Mouse (Mus musculus) hindbrain, postnatal 0 days (tissue): ENCODE measurements around the gene Nrn1. TPM values are rescaled to one million over a fixed set of nuclear protein-coding genes. Genes with fewer than 3 reads are reported as not detected.
A peak's percentile ranks its signal among the peaks of the same experiment; 100 is the strongest.

Experiments
- ATAC-seq: fragments of 200-750 bp; cut with Nextera tagmentation; 2 replicates; pipeline ENCODE4 v1.8.0; 2017; ENCODE audit warnings: mild to moderate bottlenecking, moderate TSS enrichment, moderate library complexity
- DNase-seq: peaks from one replicate; pipeline ENCODE4 v3.0.0-alpha.2; 2015; ENCODE audit warnings: low spot score
- H3K27ac ChIP-seq: fragments of 300-500 bp; sonication (generic); 2 replicates; pipeline ENCODE4 v1.5.1; 2014; ENCODE audit warnings: mild to moderate bottlenecking
- H3K27me3 ChIP-seq: fragments of 300-500 bp; sonication (generic); 2 replicates; pipeline ENCODE4 v1.6.1; 2014; ENCODE audit warnings: low read length, mixed read lengths; ENCODE audit not compliant: insufficient read depth
- H3K36me3 ChIP-seq: fragments of 300-500 bp; sonication (generic); 2 replicates; pipeline ENCODE4 v1.6.1; 2014; ENCODE audit warnings: low read length, mixed read lengths; ENCODE audit not compliant: insufficient read depth
- H3K4me1 ChIP-seq: fragments of 300-500 bp; sonication (generic); 2 replicates; pipeline ENCODE4 v1.6.1; 2014; ENCODE audit warnings: antibody characterized with exemption, low read length, mixed read lengths; ENCODE audit not compliant: insufficient read depth
- H3K4me2 ChIP-seq: fragments of 300-500 bp; sonication (generic); 2 replicates; pipeline ENCODE4 v1.6.1; 2014; ENCODE audit warnings: low read depth, mild to moderate bottlenecking, low read length, moderate library complexity, mixed read lengths
- H3K4me3 ChIP-seq: fragments of 300-500 bp; sonication (generic); 2 replicates; pipeline ENCODE4 v1.5.1; 2014; ENCODE audit warnings: low read length
- H3K9ac ChIP-seq: fragments of 300-500 bp; sonication (generic); replicated peaks from 2 replicates; pipeline ENCODE4 v1.6.1; 2014; ENCODE audit warnings: mild to moderate bottlenecking, low read length, moderate library complexity, mixed read lengths
- H3K9me3 ChIP-seq: fragments of 300-500 bp; sonication (generic); 2 replicates; pipeline ENCODE4 v1.6.1; 2016; ENCODE audit warnings: low read length, mixed read lengths
- CTCF ChIP-seq: IDR thresholded peaks from 2 replicates; pipeline ENCODE4 v1.5.1; 2016; ENCODE audit warnings: antibody characterized with exemption, control low read depth, low read depth
- WGBS: fragments of 180-500 bp; shearing (Covaris S2); extraction: QIAGEN DNeasy Blood & Tissue Kit; methylation state at CpG from one replicate; pipeline ENCODE4 v1.1.7; 2014; 5-methylcytosine and 5-hydroxymethylcytosine counted together
- polyA plus RNA-seq: library from polyadenylated mRNA; unstranded; fragments of >200 nt; fragmentation: Nextera tagmentation; extraction: Ambion mirVana; gene quantifications from 2 replicates; pipeline ENCODE4 v1.2.1, GENCODE M21; 2015
- total RNA-seq: library from RNA; depleted of rRNA; stranded (reverse); fragments of >200 nt; gene quantifications from 2 replicates; pipeline ENCODE4 v1.2.3, GENCODE M21; 2014

The Nrn1 gene
- total and polyA plus RNA-seq, 2 experiments from 2014 or later: 73.8 to 125 TPM

GRCm38 (mm10) chr13:36735901-36736618 is 1.1 kb upstream of the Nrn1 start:
- under 1% methylated on average over 37 of the region's 39 CpGs for WGBS
- peak; percentile 91 for ATAC-seq

GRCm38 (mm10) chr13:36733989-36734690 is 791 bp downstream of the Nrn1 start:
- peak overlapping the region; percentile 63 for H3K9ac ChIP-seq
- H3K36me3 ChIP-seq: no peaks in the 10 kb centered on the region
- peaks cover 15% of the 10 kb centered on the region for H3K27me3 ChIP-seq
- H3K9me3 ChIP-seq: no peaks in the 10 kb centered on the region
- H3K27ac ChIP-seq: peak overlapping the region; percentile 92
- TF ChIP-seq CTCF: no peak
- peak overlapping the region; percentile 47 for H3K4me3 ChIP-seq
- ATAC-seq (peak; percentile 24; the same call in 1 of the 2 replicates), DNase-seq (peak; percentile 57)
- 2% methylated on average over 26 of the region's 26 CpGs for WGBS
- H3K4me1 ChIP-seq: no peaks in the 10 kb centered on the region
- peak overlapping the region; percentile 59 for H3K4me2 ChIP-seq

More at GRCm38 (mm10) chr13:36735901-36736618, 1.1 kb upstream of the Nrn1 start:
- H3K4me1 ChIP-seq: no peaks in the 10 kb centered on the region
- H3K4me2 ChIP-seq: peak overlapping the region; percentile 59
- H3K36me3 ChIP-seq: no peaks in the 10 kb centered on the region
- H3K4me3 ChIP-seq: peak overlapping the region; percentile 47
- H3K27ac ChIP-seq: peak overlapping the region; percentile 92
- no peaks in the 10 kb centered on the region for H3K9me3 ChIP-seq
- peak; percentile 91 for DNase-seq
- peak overlapping the region; percentile 63 for H3K9ac ChIP-seq
- 0 out of 2 replicates have a peak, but pooled peaks cover 4% of the 10 kb centered on the region for H3K27me3 ChIP-seq
- no peak for TF ChIP-seq CTCF

GRCm38 (mm10) chr13:36733566-36733965 is 1.4 kb downstream of the Nrn1 start:
- ATAC-seq: no peak
- peaks cover 21% of the 10 kb centered on the region for H3K27me3 ChIP-seq

GRCm38 (mm10) chr13:36732891-36733490 is 1.9 kb downstream of the Nrn1 start:
- H3K4me2 ChIP-seq: peak overlapping the region; percentile 59
- H3K27ac ChIP-seq: peak overlapping the region; percentile 92
- H3K36me3 ChIP-seq: no peaks in the 10 kb centered on the region
- WGBS: 4% methylated on average over 6 of the region's 6 CpGs
- no peak for TF ChIP-seq CTCF
- DNase-seq: peak; percentile 27
- peak overlapping the region; percentile 47 for H3K4me3 ChIP-seq
- H3K27me3 ChIP-seq: peaks cover 26% of the 10 kb centered on the region
- ATAC-seq: no peak
- H3K4me1 ChIP-seq: no peaks in the 10 kb centered on the region
- H3K9ac ChIP-seq: peak overlapping the region; percentile 63
- no peaks in the 10 kb centered on the region for H3K9me3 ChIP-seq

More at GRCm38 (mm10) chr13:36733566-36733965, 1.4 kb downstream of the Nrn1 start:
- no peaks in the 10 kb centered on the region for H3K4me1 ChIP-seq
- H3K36me3 ChIP-seq: no peaks in the 10 kb centered on the region
- H3K9ac ChIP-seq: peak overlapping the region; percentile 63
- peak; percentile 57 for DNase-seq
- H3K27ac ChIP-seq: peak overlapping the region; percentile 92
- H3K4me3 ChIP-seq: peak overlapping the region; percentile 47
- WGBS: 3% methylated on average over 10 of the region's 10 CpGs
- H3K4me2 ChIP-seq: peak overlapping the region; percentile 59
- H3K9me3 ChIP-seq: no peaks in the 10 kb centered on the region
- TF ChIP-seq CTCF: no peak

- TF ChIP-seq CTCF: no peak
- H3K4me3 ChIP-seq: peak overlapping the region; percentile 47
Measured at GRCm38 (mm10) chr13:36731931-36732461, 2.9 kb downstream of the Nrn1 start.

GRCm38 (mm10) chr13:36731016-36731930 is 3.7 kb downstream of the Nrn1 start:
- Histone ChIP-seq H3K27me3 (peaks cover 26% of the 10 kb centered on the region), H3K9ac (peak overlapping the region; percentile 63), H3K4me1 (no peaks in the 10 kb centered on the region), H3K27ac (peak overlapping the region; percentile 92), H3K4me2 (peak overlapping the region; percentile 59), H3K36me3 (no peaks in the 10 kb centered on the region), H3K4me3 (peak overlapping the region; percentile 47), H3K9me3 (no peaks in the 10 kb centered on the region)
- ATAC-seq (no peak), DNase-seq (peak; percentile 65)
- no peak for TF ChIP-seq CTCF
- WGBS: 3% methylated on average over 34 of the region's 34 CpGs

More at GRCm38 (mm10) chr13:36731931-36732461, 2.9 kb downstream of the Nrn1 start:
- under 1% methylated on average over 23 of the region's 23 CpGs for WGBS
- H3K9me3 ChIP-seq: no peaks in the 10 kb centered on the region
- ATAC-seq (no peak), DNase-seq (peak; percentile 52)
- H3K27me3 ChIP-seq: peaks cover 26% of the 10 kb centered on the region
- no peaks in the 10 kb centered on the region for H3K36me3 ChIP-seq
- peak overlapping the region; percentile 59 for H3K4me2 ChIP-seq
- H3K9ac ChIP-seq: peak overlapping the region; percentile 63
- H3K4me1 ChIP-seq: no peaks in the 10 kb centered on the region
- H3K27ac ChIP-seq: peak overlapping the region; percentile 92
